Mouse (Mus musculus) brain, embryonic 18.5 days (tissue): ENCODE measurements around the gene Emg1.
"Not testable (repeated sequence)": the region's sequence is repeated elsewhere in the genome, so short reads cannot be mapped to it uniquely, and the experiment has no call there.

Experiments used
- DNase-seq: peaks from one replicate; pipeline ENCODE4 v3.0.0-alpha.2; 2012; ENCODE audit warnings: low read depth, low spot score

The Emg1 gene

GRCm38 (mm10) chr6:124682291-124682690, 29.7 kb downstream of the Emg1 start:
- DNase-seq, result not testable (repeated sequence)

- no peak for DNase-seq
Measured at GRCm38 (mm10) chr6:124679486-124679885, 32.5 kb downstream of the Emg1 start.

- DNase-seq, result no peak
Measured at GRCm38 (mm10) chr6:124678769-124679168, 33.2 kb downstream of the Emg1 start.

GRCm38 (mm10) chr6:124676171-124676570, 35.8 kb downstream of the Emg1 start:
- no peak for DNase-seq

DNA sequence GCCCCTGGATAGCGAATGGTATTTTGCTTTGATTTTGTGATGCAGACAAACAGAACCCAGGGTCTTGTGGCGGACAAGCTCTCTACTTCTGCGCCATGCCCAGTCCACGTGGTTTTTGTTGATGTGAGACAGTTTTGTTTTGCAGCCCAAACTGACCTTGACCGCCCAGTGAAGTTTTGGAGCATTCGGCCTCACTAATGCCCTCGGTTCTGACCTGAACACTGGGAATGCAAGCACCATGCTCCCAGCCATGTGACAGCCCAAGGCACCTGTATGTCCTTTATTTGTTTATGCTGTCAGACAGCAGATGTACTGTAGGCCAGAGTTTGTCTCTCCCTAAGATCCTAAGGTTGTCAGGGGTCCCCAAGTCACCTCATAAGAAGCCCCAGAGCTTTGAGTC, 37.4 kb downstream of the Emg1 start:
- no peak for DNase-seq

- no peak for DNase-seq
Measured at GRCm38 (mm10) chr6:124673619-124674018, 38.4 kb downstream of the Emg1 start.

- DNase-seq, result no peak
Measured at GRCm38 (mm10) chr6:124672100-124672499, 39.9 kb downstream of the Emg1 start.

DNA sequence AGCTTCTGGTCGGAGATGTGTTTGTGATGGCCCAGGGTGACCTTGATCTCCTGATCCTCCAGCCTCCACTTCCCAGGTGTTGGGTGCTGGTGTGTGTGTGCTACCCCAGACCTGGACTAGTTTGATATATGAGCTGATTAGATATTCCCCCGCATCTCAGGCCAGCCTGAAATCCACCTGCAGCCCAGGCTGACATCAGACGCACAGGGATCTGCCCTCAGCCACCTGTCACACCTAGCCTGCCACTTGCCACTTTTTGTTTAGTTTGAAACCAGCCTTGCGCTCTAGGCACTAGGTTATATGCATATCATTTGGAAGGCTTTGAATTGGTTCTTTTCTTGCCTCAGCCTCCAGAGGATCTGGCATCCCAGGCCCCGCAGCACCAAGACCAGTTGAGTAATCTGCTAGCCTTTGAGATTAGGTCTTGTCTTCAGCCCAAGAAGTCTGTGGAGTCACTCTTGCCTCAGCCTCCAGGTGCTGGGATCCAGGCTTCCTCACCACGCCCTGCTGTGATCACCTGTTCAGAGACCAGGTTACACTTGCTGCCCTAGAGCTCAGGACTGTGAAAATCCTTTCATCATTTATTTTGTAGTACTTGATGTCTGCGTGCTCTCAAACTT, 41.6 kb downstream of the Emg1 start:
- no peak for DNase-seq

DNA sequence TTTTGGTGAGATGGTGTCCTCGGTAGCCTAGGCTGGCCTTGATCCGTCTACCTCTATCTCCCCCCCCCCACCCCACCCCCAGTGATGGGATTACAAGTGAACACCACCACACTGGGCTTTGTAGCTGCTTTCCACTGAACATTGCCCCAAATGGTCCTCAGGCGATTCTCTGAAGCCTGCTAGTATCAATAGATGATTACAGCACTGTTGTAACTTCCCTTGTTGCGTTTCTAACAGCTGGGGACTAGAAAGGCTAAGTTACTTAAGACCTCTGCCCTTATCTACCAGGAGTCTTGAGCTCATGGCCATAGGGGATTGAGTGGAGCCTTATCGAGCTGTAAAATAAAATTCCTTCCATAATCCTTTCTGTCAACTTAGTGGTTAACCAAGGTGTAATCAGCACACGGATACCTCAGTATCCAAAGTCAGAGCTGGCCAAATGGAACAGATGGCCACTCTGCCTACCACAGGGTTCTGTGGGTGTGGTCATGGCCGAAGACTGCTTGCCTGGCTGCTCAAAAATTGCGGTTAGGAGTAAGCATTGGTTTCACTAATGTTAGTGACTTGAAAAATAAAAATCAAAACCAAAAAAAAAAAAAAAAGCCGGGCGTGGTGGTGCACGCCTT, 42.6 kb downstream of the Emg1 start:
- no peak for DNase-seq

- no peak for DNase-seq
Measured at GRCm38 (mm10) chr6:124665011-124665410, 47.0 kb downstream of the Emg1 start.

- DNase-seq, result no peak
Measured at GRCm38 (mm10) chr6:124664256-124664655, 47.7 kb downstream of the Emg1 start.

GRCm38 (mm10) chr6:124663424-124663795, 48.6 kb downstream of the Emg1 start:
- DNase-seq, result no peak

GRCm38 (mm10) chr6:124662477-124663423, 49.2 kb downstream of the Emg1 start, which contains the start of gene Lpcat3:
TSS of gene Lpcat3 (plus strand) at chr6:124663027.
- peak; percentile 90 for DNase-seq

GRCm38 (mm10) chr6:124661995-124662394, 50.0 kb downstream of the Emg1 start:
- DNase-seq, result no peak

DNA sequence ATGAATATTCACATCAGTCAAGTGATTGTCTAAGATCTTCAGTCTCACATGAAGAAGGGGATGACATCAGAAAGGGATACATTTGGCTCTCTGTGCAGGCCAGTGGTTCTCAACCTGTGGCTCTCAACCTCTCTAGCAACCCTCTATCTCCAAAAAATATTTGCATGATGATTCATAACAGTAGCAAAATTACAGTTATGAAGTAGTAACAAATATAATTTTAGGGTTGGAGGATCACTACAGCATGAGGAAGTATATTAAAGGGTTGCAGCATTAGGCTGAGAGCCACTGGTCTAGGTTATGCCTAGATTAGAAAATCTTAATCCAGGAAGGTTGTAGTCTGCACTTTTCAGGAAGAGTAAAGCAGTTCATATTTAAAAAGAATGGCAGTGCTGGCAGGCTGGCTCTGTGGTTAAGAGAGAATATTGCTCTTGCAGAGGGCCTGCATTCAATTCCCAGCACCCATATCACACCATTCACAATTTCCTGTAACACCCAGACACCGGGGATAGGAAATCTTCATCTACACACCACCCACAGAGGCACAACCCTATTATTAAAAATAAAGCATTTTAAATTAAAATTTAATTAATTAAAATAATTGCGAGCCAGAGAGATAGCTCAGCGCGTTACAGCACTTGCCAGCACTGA, 50.7 kb downstream of the Emg1 start:
- DNase-seq, result no peak

GRCm38 (mm10) chr6:124658067-124658466, 53.9 kb downstream of the Emg1 start:
- no peak for DNase-seq

GRCm38 (mm10) chr6:124655893-124656292, 56.1 kb downstream of the Emg1 start:
- no peak for DNase-seq
